Mouse (Mus musculus) liver, embryonic 14.5 days (tissue): ENCODE measurements around the gene Gm10800. TPM values are rescaled to one million over a fixed set of nuclear protein-coding genes. Genes with fewer than 3 reads are reported as not detected.
"Not testable (repeated sequence)": the region's sequence is repeated elsewhere in the genome, so short reads cannot be mapped to it uniquely, and the experiment has no call there.

Experiments
- ATAC-seq: fragments of 200-750 bp; cut with Nextera tagmentation; 2 replicates; pipeline ENCODE4 v1.8.0; 2017; ENCODE audit warnings: moderate number of reproducible peaks, mild to moderate bottlenecking, moderate library complexity; ENCODE audit not compliant: insufficient read depth
- DNase-seq, 3 experiments: peaks; one replicate each; pipeline ENCODE4 v3.0.0-alpha.2; 2012 to 2013; ENCODE audit warnings: low read depth in 3 of 3, low spot score in 3 of 3
- H3K27ac ChIP-seq: fragments of 300-500 bp; sonication (generic); 2 replicates; pipeline ENCODE4 v1.5.1; 2014; ENCODE audit warnings: moderate library complexity, mild to moderate bottlenecking, control low read depth, inconsistent platforms
- H3K27me3 ChIP-seq: fragments of 300-500 bp; sonication (generic); 2 replicates; pipeline ENCODE4 v1.6.1; 2014; ENCODE audit warnings: mild to moderate bottlenecking, low read length, moderate library complexity; ENCODE audit not compliant: control insufficient read depth, insufficient read depth
- H3K36me3 ChIP-seq: fragments of 300-500 bp; sonication (generic); replicated peaks from 2 replicates; pipeline ENCODE4 v1.6.1; 2014; ENCODE audit warnings: low read depth; ENCODE audit not compliant: control insufficient read depth, insufficient read depth
- H3K4me1 ChIP-seq, 2 experiments: fragments of 200-500 bp in 1 of 2; fragments of 300-500 bp in 1 of 2; sonication (generic) in 1 of 2; replicated peaks; 2 replicates each; pipeline ENCODE4 v1.6.1; 2012 to 2014; ENCODE audit warnings: antibody characterized with exemption in 1 of 2, inconsistent platforms in 1 of 2, low read length in 1 of 2; ENCODE audit not compliant: control insufficient read depth in 2 of 2, insufficient read depth in 2 of 2
- H3K4me2 ChIP-seq: fragments of 300-500 bp; sonication (generic); 2 replicates; pipeline ENCODE4 v1.6.1; 2014; ENCODE audit warnings: low read depth, mild to moderate bottlenecking, control low read depth, moderate library complexity
- H3K4me3 ChIP-seq, 2 experiments: fragments of 200-500 bp in 1 of 2; fragments of 300-500 bp in 1 of 2; sonication (generic) in 1 of 2; 2 replicates each; pipeline ENCODE4 v1.5.1; 2012 to 2014; ENCODE audit warnings: low read depth in 2 of 2, low read length in 2 of 2, mild to moderate bottlenecking in 2 of 2, control low read depth in 1 of 2, inconsistent platforms in 1 of 2, moderate library complexity in 1 of 2; ENCODE audit not compliant: insufficient read depth in 1 of 2
- H3K9ac ChIP-seq: fragments of 300-500 bp; sonication (generic); replicated peaks from 2 replicates; pipeline ENCODE4 v1.6.1; 2014; ENCODE audit warnings: mild to moderate bottlenecking, control low read depth, moderate library complexity
- H3K9me3 ChIP-seq: fragments of 300-500 bp; sonication (generic); 2 replicates; pipeline ENCODE4 v1.6.1; 2016; ENCODE audit warnings: low read length, mixed read lengths; ENCODE audit not compliant: control insufficient read depth
- CTCF ChIP-seq: IDR thresholded peaks from 2 replicates; pipeline ENCODE4 v1.5.1; 2016; ENCODE audit warnings: antibody characterized with exemption, low read depth, control low read depth
- EP300 ChIP-seq: IDR thresholded peaks from 2 replicates; pipeline ENCODE4 v1.6.1; 2016; ENCODE audit warnings: antibody characterized with exemption, low read depth
- WGBS: fragments of 180-500 bp; shearing (Covaris S2); extraction: QIAGEN DNeasy Blood & Tissue Kit; methylation state at CpG from one replicate; pipeline ENCODE4 v1.1.7; 2014; ENCODE audit not compliant: insufficient replicate concordance; 5-methylcytosine and 5-hydroxymethylcytosine counted together
- polyA plus RNA-seq, 2 experiments: library from polyadenylated mRNA; depleted of rRNA in 1 of 2; stranded (reverse) in 1 of 2; unstranded in 1 of 2; fragments of >200 nt; fragmentation: Nextera tagmentation in 1 of 2; extraction: Ambion mirVana in 1 of 2; gene quantifications; 2 replicates each; pipeline versions ENCODE4 v1.2.1 to v1.2.3; 2012 to 2014

The Gm10800 gene
- 0.14 TPM in 1 of 2 replicates, not detected in the other for polyA plus RNA-seq (2012; rRNA removed)
- polyA plus RNA-seq (2014; fragmentation: Nextera tagmentation; extraction: Ambion mirVana) = 0.54 TPM in 1 of 2 replicates, not detected in the other

DNA sequence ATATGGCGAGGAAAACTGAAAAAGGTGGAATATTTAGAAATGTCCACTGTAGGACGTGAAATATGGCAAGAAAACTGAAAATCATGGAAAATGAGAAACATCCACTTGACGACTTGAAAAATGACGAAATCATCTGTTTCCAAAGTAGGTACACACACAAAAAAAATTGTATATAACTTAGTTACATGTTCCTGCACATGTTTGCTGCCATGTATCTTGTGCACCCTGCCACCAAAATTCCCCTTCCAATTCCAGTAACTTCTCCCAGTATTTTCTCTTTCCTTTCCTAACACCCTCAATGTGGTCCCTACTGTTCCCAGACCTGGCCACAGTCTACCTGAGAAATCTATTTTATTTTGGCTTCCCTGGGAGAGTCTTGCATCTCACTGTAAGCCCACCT is at the start of gene Gm10800:
Gm10800 (minus strand) TSS at position 101 of the 400 bp plus-strand sequence.
- not testable (repeated sequence) for H3K9me3 ChIP-seq, H3K9ac ChIP-seq, H3K4me2 ChIP-seq, ATAC-seq, H3K27me3 ChIP-seq, H3K4me1 ChIP-seq, H3K36me3 ChIP-seq, H3K27ac ChIP-seq, DNase-seq, H3K4me3 ChIP-seq
- WGBS = 67% methylated on average over 4 of the region's 4 CpGs

DNA sequence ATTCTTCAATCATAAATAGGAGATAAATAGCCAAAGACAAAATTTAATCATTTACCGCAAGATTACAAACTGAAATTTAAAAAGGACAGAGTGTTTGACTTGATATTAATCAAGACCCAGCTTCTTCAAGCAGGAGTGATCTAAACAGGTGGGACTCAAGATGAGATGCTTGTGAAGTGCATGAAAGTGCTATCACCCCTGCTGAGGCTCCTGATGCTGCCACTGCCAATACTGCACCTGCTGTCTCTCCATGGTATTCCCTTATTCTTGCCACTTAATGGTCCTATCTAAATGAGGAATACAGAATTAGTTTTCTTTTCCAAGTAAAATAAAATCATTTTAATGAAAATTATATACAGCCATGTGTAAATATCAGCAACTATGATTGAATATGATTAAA is 30.4 kb upstream of the Gm10800 start:
- WGBS = 84% methylated on average over 1 of the region's 1 CpGs
- no peak for DNase-seq
- no peaks in the 10 kb centered on the region for H3K36me3 ChIP-seq

DNA sequence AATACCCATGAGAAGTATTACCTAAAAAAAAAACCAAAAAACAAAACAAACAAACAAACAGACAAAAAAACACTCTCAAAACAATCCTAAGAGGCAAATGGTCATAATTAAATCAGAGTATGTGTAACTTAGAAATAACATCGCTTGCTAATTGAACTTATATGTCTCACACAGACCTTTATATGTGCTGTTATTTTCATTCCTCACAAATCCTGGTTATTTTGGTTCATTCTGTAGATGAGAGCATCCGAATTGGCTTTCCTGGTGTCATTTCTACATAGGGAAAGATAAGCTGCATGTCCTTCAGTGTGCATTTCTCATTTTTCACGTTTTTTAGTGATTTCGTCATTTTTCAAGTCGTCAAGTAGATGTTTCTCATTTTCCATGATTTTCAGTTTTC is 5.2 kb downstream of the Gm10800 start, which contains the start of gene Gm10801:
Gm10801 (plus strand) TSS at position 301 of the 400 bp plus-strand sequence.
- not testable (repeated sequence) for H3K36me3 ChIP-seq, DNase-seq, H3K9ac ChIP-seq, H3K27me3 ChIP-seq, H3K27ac ChIP-seq, H3K9me3 ChIP-seq, ATAC-seq, H3K4me1 ChIP-seq, H3K4me3 ChIP-seq, H3K4me2 ChIP-seq
- WGBS = 60% methylated on average over 4 of the region's 5 CpGs

More for the DNA sequence above, 30.4 kb upstream of the Gm10800 start:
- no peaks in the 10 kb centered on the region for H3K4me1 ChIP-seq
- no peak overlapping the region for H3K4me3 ChIP-seq
- no peak for ATAC-seq
- H3K27me3 ChIP-seq = no peaks in the 10 kb centered on the region
- no peak for TF ChIP-seq EP300
- no peak for TF ChIP-seq CTCF
- H3K4me2 ChIP-seq = no peak overlapping the region
- no peak overlapping the region for H3K9ac ChIP-seq
- H3K9me3 ChIP-seq = no peaks in the 10 kb centered on the region
- H3K27ac ChIP-seq = no peak overlapping the region

Other genes starting within 250 kb of the Gm10800 start
- not detected in 2 replicates for gene Gm10801, start 5.1 kb downstream of the Gm10800 start, polyA plus RNA-seq (2012; rRNA removed)
- 0.48 TPM in 1 of 2 replicates, not detected in the other for gene Gm10801, start 5.1 kb downstream of the Gm10800 start, polyA plus RNA-seq (2014; fragmentation: Nextera tagmentation; extraction: Ambion mirVana)